Mouse (Mus musculus): ENCODE data around the gene Dab1. TPM values are rescaled to one million over a fixed set of nuclear protein-coding genes. Genes with fewer than 3 reads are reported as not detected.

The Dab1 gene
- 0.09 and 0.54 TPM in 2 replicates for total RNA-seq (2014; rRNA removed)
- 0.02 and 0.10 TPM in 2 replicates for polyA plus RNA-seq (2012; rRNA removed)

GRCm38 (mm10) chr4:103619321-103619945 is at the start of gene Dab1:
TSS of gene Dab1 (plus strand) at chr4:103619359.
- no peak within 1 kb of the TSS for H3K4me3 ChIP-seq (ENCODE audit: insufficient read depth, low read depth, low read length)
- no peak within 1 kb of the TSS for H3K27ac ChIP-seq (replicated peaks; ENCODE audit: insufficient read depth, low read depth, low read length)
- TF ChIP-seq POLR2A (IDR thresholded peaks at IDR 0.05; ENCODE audit: extremely low read depth, insufficient read depth, low read length) (no peak), CTCF (IDR thresholded peaks at IDR 0.05; ENCODE audit: low read depth, low read length) (no peak)
- no peaks in the 10 kb centered on the region for H3K27me3 ChIP-seq (ENCODE audit: control insufficient read depth, insufficient read depth, low read length)
- 2% methylated on average over 41 of the region's 41 CpGs for WGBS
- DNase-seq (ENCODE audit: extremely low read depth, low read depth, low spot score), result no peak
- no peaks in the 10 kb centered on the region for H3K36me3 ChIP-seq (ENCODE audit: control insufficient read depth, insufficient read depth, low read length)
- no peaks in the 10 kb centered on the region for H3K4me1 ChIP-seq (ENCODE audit: control insufficient read depth, insufficient read depth, low read length)
- no peak within 1 kb of the TSS for H3K9ac ChIP-seq (ENCODE audit: low read depth, low read length)
- H3K79me2 ChIP-seq (ENCODE audit: control insufficient read depth, insufficient read depth, low read length), result no peaks in the 10 kb centered on the region

- TF ChIP-seq POLR2A (IDR thresholded peaks at IDR 0.05; ENCODE audit: extremely low read depth, insufficient read depth, low read length) (no peak), CTCF (IDR thresholded peaks at IDR 0.05; ENCODE audit: low read depth, low read length) (no peak)
- Histone ChIP-seq H3K27me3 (ENCODE audit: control insufficient read depth, insufficient read depth, low read length) (0 out of 2 replicates have a peak, but pooled peaks cover 3% of the 10 kb centered on the region), H3K4me1 (ENCODE audit: control insufficient read depth, insufficient read depth, low read length) (no peaks in the 10 kb centered on the region), H3K9ac (ENCODE audit: low read depth, low read length) (no peak overlapping the region), H3K27ac (replicated peaks; ENCODE audit: insufficient read depth, low read depth, low read length) (no peak overlapping the region), H3K4me3 (ENCODE audit: insufficient read depth, low read depth, low read length) (no peak overlapping the region), H3K79me2 (ENCODE audit: control insufficient read depth, insufficient read depth, low read length) (no peaks in the 10 kb centered on the region), H3K36me3 (ENCODE audit: control insufficient read depth, insufficient read depth, low read length) (no peaks in the 10 kb centered on the region)
- WGBS, result 62% methylated on average over 4 of the region's 4 CpGs
- no peak for DNase-seq (ENCODE audit: extremely low read depth, low read depth, low spot score)
Measured at GRCm38 (mm10) chr4:103571721-103572352, 47.3 kb upstream of the Dab1 start.

- no peaks in the 10 kb centered on the region for H3K79me2 ChIP-seq (ENCODE audit: control insufficient read depth, insufficient read depth, low read length)
- TF ChIP-seq CTCF (IDR thresholded peaks at IDR 0.05; ENCODE audit: low read depth, low read length) (no peak), POLR2A (IDR thresholded peaks at IDR 0.05; ENCODE audit: extremely low read depth, insufficient read depth, low read length) (no peak)
- H3K27me3 ChIP-seq (ENCODE audit: control insufficient read depth, insufficient read depth, low read length), result no peaks in the 10 kb centered on the region
- WGBS, result 77% methylated on average over 2 of the region's 2 CpGs
- no peak for DNase-seq (ENCODE audit: extremely low read depth, low read depth, low spot score)
- H3K4me3 ChIP-seq (ENCODE audit: insufficient read depth, low read depth, low read length), result no peak overlapping the region
- H3K4me1 ChIP-seq (ENCODE audit: control insufficient read depth, insufficient read depth, low read length), result no peaks in the 10 kb centered on the region
- no peak overlapping the region for H3K27ac ChIP-seq (replicated peaks; ENCODE audit: insufficient read depth, low read depth, low read length)
- H3K9ac ChIP-seq (ENCODE audit: low read depth, low read length), result no peak overlapping the region
- no peaks in the 10 kb centered on the region for H3K36me3 ChIP-seq (ENCODE audit: control insufficient read depth, insufficient read depth, low read length)
Measured at GRCm38 (mm10) chr4:103575556-103575955, 43.6 kb upstream of the Dab1 start.

DNA sequence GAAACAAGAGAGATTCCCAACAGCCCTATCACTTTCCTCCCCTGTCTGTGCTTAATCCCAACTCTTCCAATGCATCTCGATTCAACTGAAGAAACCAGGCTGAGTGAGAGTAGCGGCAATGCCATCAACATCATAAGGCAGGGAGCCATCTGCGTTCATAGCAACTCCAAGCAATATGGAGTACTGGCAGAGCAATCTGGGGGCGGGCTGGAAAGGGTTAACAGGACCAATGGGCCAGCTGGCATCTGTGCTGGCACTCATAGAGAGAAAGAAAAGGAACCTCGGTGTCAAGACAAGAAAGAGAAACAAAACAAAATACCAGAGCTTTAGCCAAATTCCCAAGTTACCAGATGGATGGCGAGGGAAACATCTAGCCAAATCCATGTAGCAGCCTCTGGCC is 42.9 kb upstream of the Dab1 start:
- TF ChIP-seq POLR2A (IDR thresholded peaks at IDR 0.05; ENCODE audit: extremely low read depth, insufficient read depth, low read length) (no peak), CTCF (IDR thresholded peaks at IDR 0.05; ENCODE audit: low read depth, low read length) (no peak)
- no peak for DNase-seq (ENCODE audit: extremely low read depth, low read depth, low spot score)
- Histone ChIP-seq H3K36me3 (ENCODE audit: control insufficient read depth, insufficient read depth, low read length) (no peaks in the 10 kb centered on the region), H3K27ac (replicated peaks; ENCODE audit: insufficient read depth, low read depth, low read length) (no peak overlapping the region), H3K9ac (ENCODE audit: low read depth, low read length) (no peak overlapping the region), H3K27me3 (ENCODE audit: control insufficient read depth, insufficient read depth, low read length) (no peaks in the 10 kb centered on the region), H3K4me3 (ENCODE audit: insufficient read depth, low read depth, low read length) (no peak overlapping the region), H3K79me2 (ENCODE audit: control insufficient read depth, insufficient read depth, low read length) (no peaks in the 10 kb centered on the region), H3K4me1 (ENCODE audit: control insufficient read depth, insufficient read depth, low read length) (no peaks in the 10 kb centered on the region)
- 78% methylated on average over 6 of the region's 6 CpGs for WGBS

GRCm38 (mm10) chr4:103577111-103577815 is 41.9 kb upstream of the Dab1 start:
- 63% methylated on average over 4 of the region's 4 CpGs for WGBS
- H3K27ac ChIP-seq (replicated peaks; ENCODE audit: insufficient read depth, low read depth, low read length), result no peak overlapping the region
- DNase-seq (ENCODE audit: extremely low read depth, low read depth, low spot score), result no peak
- no peak for TF ChIP-seq CTCF (IDR thresholded peaks at IDR 0.05; ENCODE audit: low read depth, low read length)
- no peak for TF ChIP-seq POLR2A (IDR thresholded peaks at IDR 0.05; ENCODE audit: extremely low read depth, insufficient read depth, low read length)
- H3K36me3 ChIP-seq (ENCODE audit: control insufficient read depth, insufficient read depth, low read length), result no peaks in the 10 kb centered on the region
- no peaks in the 10 kb centered on the region for H3K4me1 ChIP-seq (ENCODE audit: control insufficient read depth, insufficient read depth, low read length)
- H3K4me3 ChIP-seq (ENCODE audit: insufficient read depth, low read depth, low read length), result no peak overlapping the region
- no peaks in the 10 kb centered on the region for H3K27me3 ChIP-seq (ENCODE audit: control insufficient read depth, insufficient read depth, low read length)
- H3K79me2 ChIP-seq (ENCODE audit: control insufficient read depth, insufficient read depth, low read length), result no peaks in the 10 kb centered on the region
- H3K9ac ChIP-seq (ENCODE audit: low read depth, low read length), result no peak overlapping the region
